Mouse (Mus musculus) liver (tissue): ENCODE data around the gene Ptpn14.

Experiments
- DNase-seq: peaks from one replicate; pipeline ENCODE4 v3.0.0-alpha.2; 2020; ENCODE audit warnings: mixed read lengths

The Ptpn14 gene

GRCm38 (mm10) chr1:189718600-189718999, 9.5 kb upstream of the Ptpn14 start:
- no peak for DNase-seq

- no peak for DNase-seq
These were observed 1.9 kb upstream of the Ptpn14 start for GRCm38 (mm10) chr1:189726121-189726520.

GRCm38 (mm10) chr1:189727346-189727883, 653 bp upstream of the Ptpn14 start:
- peak; percentile 53 for DNase-seq

GRCm38 (mm10) chr1:189728784-189729115, 682 bp downstream of the Ptpn14 start:
- DNase-seq, result no peak

- DNase-seq, result no peak
These were observed 1.2 kb downstream of the Ptpn14 start for GRCm38 (mm10) chr1:189729141-189729815.

- no peak for DNase-seq
These were observed 3.6 kb downstream of the Ptpn14 start for GRCm38 (mm10) chr1:189731697-189732096.

GRCm38 (mm10) chr1:189732156-189732555, 4.1 kb downstream of the Ptpn14 start:
- no peak for DNase-seq

- DNase-seq, result no peak
These were observed 12.0 kb downstream of the Ptpn14 start for GRCm38 (mm10) chr1:189740075-189740474.

- no peak for DNase-seq
These were observed 14.0 kb downstream of the Ptpn14 start for GRCm38 (mm10) chr1:189742041-189742440.

GRCm38 (mm10) chr1:189743136-189743535, 15.1 kb downstream of the Ptpn14 start:
- DNase-seq, result no peak

- no peak for DNase-seq
These were observed 17.0 kb downstream of the Ptpn14 start for GRCm38 (mm10) chr1:189744914-189745710.

GRCm38 (mm10) chr1:189746520-189746919, 18.5 kb downstream of the Ptpn14 start:
- DNase-seq, result no peak

GRCm38 (mm10) chr1:189749789-189750188, 21.7 kb downstream of the Ptpn14 start:
- no peak for DNase-seq

GRCm38 (mm10) chr1:189750233-189750632, 22.2 kb downstream of the Ptpn14 start:
- DNase-seq, result no peak

GRCm38 (mm10) chr1:189752245-189752644, 24.2 kb downstream of the Ptpn14 start:
- DNase-seq, result no peak

GRCm38 (mm10) chr1:189755072-189755471, 27.0 kb downstream of the Ptpn14 start:
- peak; percentile 23 for DNase-seq

- DNase-seq, result peak; percentile 87
These were observed 28.4 kb downstream of the Ptpn14 start for GRCm38 (mm10) chr1:189756306-189757053.

- DNase-seq, result peak; percentile 79
These were observed 29.0 kb downstream of the Ptpn14 start for GRCm38 (mm10) chr1:189757054-189757408.

GRCm38 (mm10) chr1:189761581-189762021, 33.5 kb downstream of the Ptpn14 start:
- DNase-seq, result no peak

- no peak for DNase-seq
These were observed 36.2 kb downstream of the Ptpn14 start for GRCm38 (mm10) chr1:189764258-189764657.

- DNase-seq, result no peak
These were observed 39.1 kb downstream of the Ptpn14 start for GRCm38 (mm10) chr1:189767164-189767563.

GRCm38 (mm10) chr1:189767910-189768309, 39.8 kb downstream of the Ptpn14 start:
- DNase-seq, result no peak

- no peak for DNase-seq
These were observed 42.4 kb downstream of the Ptpn14 start for GRCm38 (mm10) chr1:189770516-189770915.
